Mouse (Mus musculus): ENCODE measurements around the gene Rgs6.

DNA sequence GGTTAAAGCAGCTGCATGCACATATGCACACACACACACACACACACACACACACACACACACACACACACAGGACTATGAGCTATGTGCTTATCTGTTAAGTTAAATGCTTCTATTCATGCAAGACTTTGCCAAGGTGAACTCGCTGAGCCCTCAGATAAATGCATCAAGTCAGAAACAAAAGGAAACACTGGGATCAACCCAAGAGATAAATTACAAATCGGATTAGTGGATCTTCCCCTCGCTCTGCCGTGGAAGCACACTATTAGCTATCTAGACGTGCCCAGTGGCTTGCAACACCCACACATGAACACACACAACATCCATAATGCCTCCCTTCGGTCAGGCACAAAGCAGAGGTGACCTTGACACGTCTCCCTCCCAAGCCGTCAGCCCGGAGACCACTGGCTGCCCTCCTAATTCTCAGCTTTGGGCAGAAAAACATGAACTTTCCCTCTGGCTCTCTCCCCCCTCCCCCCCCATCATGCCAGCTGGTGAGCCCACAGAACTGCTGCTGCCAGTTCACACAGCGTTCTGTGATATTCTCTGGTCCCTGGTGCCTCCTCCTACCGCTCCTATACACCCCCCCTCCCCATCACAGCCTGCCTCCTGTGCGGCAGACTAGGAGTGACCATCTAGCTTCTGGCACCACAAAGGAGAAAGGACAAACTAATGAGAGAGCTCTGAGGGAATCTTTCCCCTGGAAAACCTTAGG lies 581.6 kb downstream of the Rgs6 start:
- TF ChIP-seq POLR2A (IDR thresholded peaks at IDR 0.05; ENCODE audit: insufficient read depth, low read length) (no peak), CTCF (IDR thresholded peaks at IDR 0.05; ENCODE audit: low read depth, low read length) (no peak), EP300 (IDR thresholded peaks at IDR 0.05; ENCODE audit: insufficient read depth, low read depth, low read length) (no peak)

Data from ES-Bruce4 (cell line).